ENCODE assay signal across 22 mouse cellular contexts in the genomic region with DNA sequence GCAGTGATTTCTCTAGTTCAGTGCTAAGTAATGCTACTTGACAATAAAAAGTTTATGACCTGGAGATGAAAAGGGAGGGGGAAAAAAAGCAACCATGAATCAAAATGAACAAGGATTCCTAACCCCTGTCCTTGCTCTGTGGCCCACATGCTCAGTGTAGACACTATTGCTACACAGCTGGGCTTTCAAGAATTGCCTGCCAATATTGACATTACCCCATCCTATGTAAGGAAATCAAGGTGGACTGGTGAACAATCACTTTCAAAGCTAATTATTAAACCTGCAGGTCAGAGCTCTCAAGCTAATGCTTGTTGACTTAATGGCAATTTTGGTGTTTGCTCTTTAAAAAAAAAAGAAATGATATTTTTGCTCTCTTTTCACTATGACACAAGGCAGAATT.
DNase-seq lines count a peak whose midpoint lies in the region; ATAC-seq and TF ChIP-seq lines count a peak whose summit lies in the region.
"Had no signal": no experiment of that assay in that cellular context is flagged by ENCODE, and none has a peak within 500 bp of the region (broad histone marks: within the 10 kb centered on the region; RNA-seq: fewer than 3 reads in every experiment).

No protein-coding gene starts in this region.

- H3K4me2 ChIP-seq in lung, postnatal 0 days (replicated peaks; ENCODE audit: low read depth, low read length), result no peak overlapping the region
- H3K4me2 ChIP-seq in liver, postnatal 0 days (ENCODE audit: low read depth, low read length), result 0 out of 2 replicates have a peak overlapping the region, but pooled peaks have one; percentile 1
- H3K4me2 ChIP-seq in stomach, postnatal 0 days (replicated peaks; ENCODE audit: low read depth), result no peak overlapping the region
- H3K4me2 ChIP-seq: heart, embryonic 15.5 days; hindbrain, embryonic 14.5 days; neural tube, embryonic 15.5 days had no signal

- H3K9me3 ChIP-seq in lung, postnatal 0 days (ENCODE audit: low read length), result no peaks in the 10 kb centered on the region
- no peaks in the 10 kb centered on the region for H3K9me3 ChIP-seq in liver, postnatal 0 days (ENCODE audit: low read length)
- H3K9me3 ChIP-seq in stomach, postnatal 0 days (ENCODE audit: control insufficient read depth, low read length), result no peaks in the 10 kb centered on the region
- H3K9me3 ChIP-seq: heart, embryonic 15.5 days; midbrain, embryonic 10.5 days; neural tube, embryonic 15.5 days had no signal

- no peak for TF ChIP-seq EP300 in lung, postnatal 0 days (IDR thresholded peaks at IDR 0.05)
- TF ChIP-seq EP300 in liver, postnatal 0 days (IDR thresholded peaks at IDR 0.05; ENCODE audit: low read depth), result 0 out of 2 replicates have a peak, but pooled peaks have one; percentile 39
- no peak for TF ChIP-seq EP300 in stomach, postnatal 0 days (optimal IDR thresholded peaks at IDR 0.05)

- no peak overlapping the region for H3K9ac ChIP-seq in lung, postnatal 0 days (replicated peaks; ENCODE audit: low read depth)
- no peak overlapping the region for H3K9ac ChIP-seq in liver, postnatal 0 days (replicated peaks)
- no peak overlapping the region for H3K9ac ChIP-seq in stomach, postnatal 0 days (ENCODE audit: low read length)
- H3K9ac ChIP-seq: forebrain, postnatal 0 days; heart, embryonic 15.5 days; hindbrain, embryonic 14.5 days; neural tube, embryonic 15.5 days had no signal

- no peak overlapping the region for H3K27ac ChIP-seq in lung, postnatal 0 days (ENCODE audit: low read length)
- no peak overlapping the region for H3K27ac ChIP-seq in liver, postnatal 0 days (ENCODE audit: low read depth)
- H3K27ac ChIP-seq in stomach, postnatal 0 days (replicated peaks), result no peak overlapping the region
- H3K27ac ChIP-seq: heart, embryonic 15.5 days; hindbrain, embryonic 14.5 days; layer of hippocampus, adult 2 months; macrophage; midbrain, embryonic 10.5 days; neural tube, embryonic 15.5 days had no signal

- ATAC-seq in lung, postnatal 0 days, result peak; percentile 84
- ATAC-seq in liver, postnatal 0 days, result peak; percentile 96
- ATAC-seq in stomach, postnatal 0 days (ENCODE audit: low FRiP score, low TSS enrichment), result peak; percentile 96
- no peak for ATAC-seq in megakaryocyte, adult 5-6 weeks (ENCODE audit: poor library complexity, severe bottlenecking)
- ATAC-seq: forebrain, postnatal 0 days; inflammation-experienced regulatory T-cells, adult 6 months had no signal

- no peaks in the 10 kb centered on the region for H3K27me3 ChIP-seq in lung, postnatal 0 days (replicated peaks; ENCODE audit: insufficient read depth, low read length)
- peaks cover 9% of the 10 kb centered on the region; the same call in 1 of the 2 replicates for H3K27me3 ChIP-seq in liver, postnatal 0 days (ENCODE audit: insufficient read depth, low read length)
- H3K27me3 ChIP-seq in stomach, postnatal 0 days (ENCODE audit: control insufficient read depth, insufficient read depth, low read length), result no peaks in the 10 kb centered on the region
- H3K27me3 ChIP-seq: heart, embryonic 15.5 days; neural tube, embryonic 15.5 days had no signal

- H3K36me3 ChIP-seq in lung, postnatal 0 days (ENCODE audit: insufficient read depth, low read length), result no peaks in the 10 kb centered on the region
- H3K36me3 ChIP-seq in liver, postnatal 0 days (replicated peaks; ENCODE audit: insufficient read depth, low read length), result no peaks in the 10 kb centered on the region
- no peaks in the 10 kb centered on the region for H3K36me3 ChIP-seq in stomach, postnatal 0 days (ENCODE audit: control insufficient read depth, insufficient read depth, low read length)
- H3K36me3 ChIP-seq: heart, embryonic 15.5 days; midbrain, embryonic 10.5 days; neural tube, embryonic 15.5 days had no signal

- no peaks in the 10 kb centered on the region for H3K4me1 ChIP-seq in lung, postnatal 0 days (ENCODE audit: insufficient read depth, low read depth, low read length)
- H3K4me1 ChIP-seq in liver, postnatal 0 days (ENCODE audit: insufficient read depth), result no peaks in the 10 kb centered on the region; the same call in 1 of the 2 replicates
- no peaks in the 10 kb centered on the region for H3K4me1 ChIP-seq in stomach, postnatal 0 days (replicated peaks; ENCODE audit: control insufficient read depth, insufficient read depth)
- H3K4me1 ChIP-seq: heart, embryonic 15.5 days; midbrain, embryonic 10.5 days; neural tube, embryonic 15.5 days had no signal

- H3K4me3 ChIP-seq in lung, postnatal 0 days (ENCODE audit: low read depth, low read length), result no peak overlapping the region
- H3K4me3 ChIP-seq in liver, postnatal 0 days (ENCODE audit: low read depth, low read length), result no peak overlapping the region
- H3K4me3 ChIP-seq in stomach, postnatal 0 days (ENCODE audit: low read depth, low read length), result no peak overlapping the region
- H3K4me3 ChIP-seq: heart, embryonic 15.5 days; layer of hippocampus, adult 2 months; midbrain, embryonic 10.5 days; neural tube, embryonic 15.5 days had no signal

- TF ChIP-seq CTCF in lung, postnatal 0 days (IDR thresholded peaks at IDR 0.05), result no peak
- no peak for TF ChIP-seq CTCF in liver, postnatal 0 days (IDR thresholded peaks at IDR 0.05; ENCODE audit: low read depth)
- TF ChIP-seq CTCF in stomach, postnatal 0 days (IDR thresholded peaks at IDR 0.05; ENCODE audit: low read depth), result no peak

- DNase-seq in adrenal gland, postnatal 10 days, result peak; percentile 4
- DNase-seq in adrenal gland, postnatal 14 days, result no peak
- peak; percentile 68 for DNase-seq in lung, postnatal 0 days (ENCODE audit: low spot score)
- DNase-seq in lung, postnatal 10 days, result no peak
- no peak for DNase-seq in liver, postnatal 0 days
- peak; percentile 32 for DNase-seq in stomach, postnatal 0 days (ENCODE audit: low spot score)
- DNase-seq in right cerebral cortex, postnatal 4 days, result no peak
- DNase-seq: adrenal gland, postnatal 36 days; cerebellum, postnatal 10 days; forebrain, postnatal 0 days; heart, postnatal 4 days; kidney, postnatal 25 days; thymus, adult 18-20 months; thymus, postnatal 36 days had no signal

Comparison
In these comparisons a context has a peak if more than half of its experiments do, and no peak if none do; other contexts are left out.
1. DNase-seq: peak in adrenal gland, postnatal 10 days (single experiment), lung, postnatal 0 days (single experiment) and stomach, postnatal 0 days (single experiment); none in adrenal gland, postnatal 14 days (single experiment), lung, postnatal 10 days (single experiment), liver, postnatal 0 days (single experiment) and right cerebral cortex, postnatal 4 days (single experiment).